Mouse (Mus musculus): ENCODE measurements at regions not wholly inside any gene's neighbourhood (a gene's known extent, or its start where the extent isn't known, plus 50 kb on each side); places are given as distances from the start of the nearest gene placed in this dataset.

GRCm38 (mm10) chr6:55580036-55580435 lies 101.0 kb downstream of the Neurod6 start:
- TF ChIP-seq CTCF (IDR thresholded peaks at IDR 0.05; ENCODE audit: borderline replicate concordance, insufficient read depth, low read length) (no peak), POLR2A (IDR thresholded peaks at IDR 0.05; ENCODE audit: low read depth, low read length) (no peak)
